Mouse (Mus musculus) Patski (cell line): ENCODE data around the gene Nqo2. TPM values are rescaled to one million over a fixed set of nuclear protein-coding genes. Genes with fewer than 3 reads are reported as not detected.

Experiments used
- ATAC-seq: fragments of 100-300 bp; one replicate; pipeline ENCODE4 v1.8.0; 2021
- CTCF ChIA-PET: fragments of 350-600 bp; sonication (Branson Sonifier 250); formaldehyde crosslinking; loops from one replicate; lab custom pipeline; 2022; ENCODE audit warnings: inconsistent platforms; lab: Charles Lee
- POLR2A ChIA-PET: fragments of 350-600 bp; sonication (Branson Sonifier 250); formaldehyde crosslinking; loops from one replicate; lab custom pipeline; 2022; ENCODE audit warnings: antibody characterized with exemption, inconsistent platforms; lab: Charles Lee
- DNase-seq: peaks from one replicate; pipeline ENCODE4 v3.0.0-alpha.2; 2011; ENCODE audit warnings: low read depth, low spot score
- H3K27me3 ChIP-seq: fragments of 371-371 bp; one replicate; pipeline ENCODE4 v1.5.1; 2021
- CTCF ChIP-seq: fragments of 100-300 bp; IDR thresholded peaks from one replicate; pipeline ENCODE4 v1.5.1; 2021
- in situ Hi-C: fragments of 300-500 bp; cut with MboI; formaldehyde crosslinking; loops from 3 replicates; pipeline ENCODE4 v1.11.1; 2018; ENCODE audit warnings: low pct_unique_long_range_greater_than_20kb, mixed read lengths
- polyA plus RNA-seq: library from polyadenylated mRNA; unstranded; gene quantifications from one replicate; pipeline ENCODE4 v1.2.3, GENCODE M21; 2021

Gene Nqo2
- polyA plus RNA-seq, 1 experiment from 2014 or later, result 22.6 TPM

DNA sequence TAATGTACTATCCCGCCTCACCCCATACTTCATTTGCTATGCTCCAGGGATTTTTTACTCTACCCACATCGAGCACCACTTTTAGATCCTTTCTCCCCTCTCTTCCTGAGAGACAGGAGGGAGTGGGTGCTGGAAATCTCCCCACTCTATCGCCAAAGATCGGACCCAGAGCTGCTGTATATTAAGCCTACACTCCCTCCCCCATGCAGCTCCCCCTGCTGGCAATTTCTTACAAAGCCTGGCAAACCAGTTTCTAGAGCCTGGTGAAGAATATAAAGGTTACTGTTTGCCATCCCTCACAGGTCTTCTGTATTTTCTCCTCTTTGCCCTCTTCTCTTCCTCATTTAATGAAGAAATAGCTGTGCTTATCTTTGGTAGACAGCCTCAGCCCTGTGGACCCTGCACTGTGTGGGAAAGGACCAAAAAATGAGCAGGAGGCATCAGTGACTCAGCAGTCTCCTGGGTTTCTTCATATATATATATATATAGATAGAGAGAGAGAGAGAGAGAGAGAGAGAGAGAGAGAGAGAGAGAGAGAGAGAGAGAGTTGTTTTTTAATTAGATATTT, 22.2 kb upstream of the Nqo2 start:
- in situ Hi-C loops, result no loop called here
- POLR2A ChIA-PET, result no interaction called here

DNA sequence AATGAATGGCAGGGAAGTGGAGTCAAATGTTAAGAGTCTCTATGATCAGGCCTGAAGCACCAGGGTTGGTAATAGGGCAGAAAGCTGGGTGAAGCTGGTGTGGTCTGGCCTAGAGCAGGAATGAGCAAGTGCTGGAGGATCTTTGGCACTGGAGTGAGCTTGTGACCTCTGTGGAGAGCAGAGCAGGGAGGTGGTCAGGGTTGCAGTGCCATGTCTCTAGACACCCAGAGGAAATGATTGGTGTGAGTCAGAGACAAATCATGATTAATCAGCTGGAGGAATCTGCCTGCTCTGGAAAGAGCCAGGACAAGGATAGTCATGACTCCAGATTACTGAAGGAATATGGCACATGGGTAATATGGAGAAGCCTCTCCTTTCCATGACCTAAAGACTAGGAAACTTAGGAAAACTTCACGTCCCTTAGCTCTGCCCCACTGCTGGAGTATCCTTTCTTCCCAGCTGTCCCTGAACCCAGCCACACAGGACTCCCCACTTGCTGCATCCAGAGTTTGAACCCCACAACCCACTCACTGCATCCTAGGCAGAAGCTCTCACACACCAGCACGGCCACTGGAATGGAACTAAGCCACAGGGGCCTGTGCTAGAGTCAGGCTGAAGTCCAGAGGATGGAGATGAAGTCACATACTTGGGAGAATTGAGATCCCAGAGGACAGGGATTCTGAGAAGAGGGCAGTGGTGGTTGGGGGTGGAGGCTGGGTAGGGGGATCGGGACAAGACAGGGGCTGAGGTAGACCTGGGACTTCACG, 13.0 kb upstream of the Nqo2 start:
- POLR2A ChIA-PET, result interaction anchor here (0.5 to 0.7 kb wide), 2 partner anchors 12 kb away, joined by 3 to 4 read pairs; no protein-coding TSS in a partner anchor
- H3K27me3 ChIP-seq, result no peaks in the 10 kb centered on the region
- no peak for TF ChIP-seq CTCF
- ATAC-seq (peak; percentile 47), DNase-seq (peak; percentile 33)
- in situ Hi-C loops, result loop anchor here (10.0 kb wide), 1 partner anchor 203 kb away; no protein-coding TSS in a partner anchor
- CTCF ChIA-PET, result interaction anchor here (0.8 to 1.4 kb wide), 4 partner anchors 11 to 44 kb away, joined by 3 to 4 read pairs (median 4); no protein-coding TSS in a partner anchor

More for the DNA sequence above, 22.2 kb upstream of the Nqo2 start:
- ATAC-seq (no peak), DNase-seq (no peak)
- peak; percentile 70 for TF ChIP-seq CTCF
- H3K27me3 ChIP-seq, result no peaks in the 10 kb centered on the region
- CTCF ChIA-PET, result interaction anchor here (1.0 to 1.3 kb wide), 2 partner anchors 15 to 43 kb away, joined by 4 to 8 read pairs; no protein-coding TSS in a partner anchor

DNA sequence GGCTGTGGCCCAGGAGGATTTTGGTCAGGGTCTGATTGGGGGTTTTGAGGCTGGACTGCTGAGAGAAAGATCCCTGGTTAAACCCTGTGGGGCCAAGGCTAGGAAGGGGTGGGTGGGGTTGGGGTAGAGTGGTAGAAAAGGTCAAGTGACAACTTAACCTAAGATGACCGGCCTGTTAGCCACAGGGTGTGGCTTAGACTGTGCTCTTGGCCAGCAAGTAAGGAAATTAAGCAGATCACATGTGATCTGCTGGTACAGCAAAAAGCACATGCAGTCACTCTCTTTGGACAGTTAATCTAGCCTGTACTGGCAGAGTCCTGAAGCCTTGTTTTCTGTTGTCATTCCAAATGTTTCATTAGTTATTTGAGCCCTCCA, 12.4 kb upstream of the Nqo2 start:
- TF ChIP-seq CTCF, result no peak
- in situ Hi-C loops, result loop anchor here (10.0 kb wide), 1 partner anchor 203 kb away; no protein-coding TSS in a partner anchor
- no peak for ATAC-seq
- ChIA-PET POLR2A (interaction anchor here (0.5 to 0.7 kb wide), 2 partner anchors 12 kb away, joined by 3 to 4 read pairs; no protein-coding TSS in a partner anchor), CTCF (interaction anchor here (1.3 kb wide), 1 partner anchor 43 kb away, joined by 4 read pairs; no protein-coding TSS in a partner anchor)
- H3K27me3 ChIP-seq, result no peaks in the 10 kb centered on the region
- DNase-seq, result no peak

DNA sequence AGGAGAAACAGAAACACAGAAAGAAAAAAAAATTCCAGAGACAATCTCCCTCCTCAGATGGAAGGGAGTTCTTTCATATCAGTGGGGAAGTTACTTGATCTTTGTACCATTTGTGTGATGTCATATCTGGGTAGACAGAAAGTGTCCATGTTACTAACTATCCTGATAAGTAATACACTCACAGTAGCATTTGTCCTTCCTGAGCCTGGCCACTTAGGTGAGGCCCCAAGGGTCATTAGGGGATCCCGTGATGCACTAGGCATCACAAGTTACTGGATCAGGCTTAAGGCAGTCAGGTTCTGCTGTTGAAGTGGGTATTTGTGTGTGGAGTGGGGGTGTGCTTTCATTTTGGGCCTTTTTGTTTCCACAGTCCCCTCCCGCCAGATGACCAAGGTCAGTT, 11.5 kb upstream of the Nqo2 start:
- ATAC-seq (no peak), DNase-seq (no peak)
- in situ Hi-C loops, result loop anchor here (10.0 kb wide), 1 partner anchor 202 kb away; no protein-coding TSS in a partner anchor

DNA sequence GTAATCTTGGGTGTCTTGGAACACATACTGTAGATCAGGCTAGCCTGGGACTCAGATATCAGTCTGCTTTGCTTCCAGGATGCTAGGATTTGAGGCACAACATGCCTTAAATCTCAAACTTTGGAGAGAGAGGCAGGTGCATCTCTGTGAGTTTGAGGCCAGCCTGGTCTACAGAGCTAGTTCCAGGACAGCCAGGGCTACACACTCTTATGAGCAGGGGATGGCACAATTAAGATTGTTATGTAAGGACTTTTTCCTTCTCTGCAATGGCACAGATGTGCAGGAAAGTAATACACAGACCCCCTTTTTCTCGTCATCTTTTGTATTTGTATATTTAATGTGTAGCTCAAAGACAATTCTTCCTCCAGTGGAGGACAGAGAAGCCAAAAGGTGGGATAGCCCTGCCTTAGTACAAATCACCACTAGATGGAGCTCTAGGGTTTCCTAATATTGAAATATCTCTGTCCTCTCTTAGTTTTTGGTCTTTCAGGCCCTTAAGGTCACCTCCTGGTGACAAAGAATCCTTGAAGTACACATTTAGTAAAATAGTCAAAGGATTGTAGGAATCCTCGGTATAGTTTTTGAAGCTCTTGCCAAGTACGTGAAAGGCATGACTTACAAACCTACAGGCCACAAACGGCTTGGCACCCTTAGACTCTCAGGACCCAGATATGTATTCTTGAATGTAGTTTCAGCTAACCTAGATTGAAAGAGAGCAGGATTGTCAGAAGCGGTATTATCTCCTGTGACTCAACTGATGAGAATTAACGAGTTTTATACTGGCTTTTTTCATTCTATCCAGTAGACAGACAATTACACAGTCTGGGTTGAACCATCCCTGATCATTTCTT, 7.7 kb upstream of the Nqo2 start:
- peak; percentile 72 for TF ChIP-seq CTCF
- ChIA-PET POLR2A (interaction anchor here (1.0 to 1.2 kb wide), 2 partner anchors 38 to 45 kb away, joined by 3 to 4 read pairs; partner anchors contain the start of genes Ripk1 and Serpinb6a), CTCF (interaction anchor here (0.7 to 4.0 kb wide), 18 partner anchors 8 to 198 kb away, joined by 3 to 61 read pairs (median 4); partner anchors contain the start of genes Ripk1 and Serpinb6a)
- H3K27me3 ChIP-seq, result no peaks in the 10 kb centered on the region
- ATAC-seq (peak; percentile 44), DNase-seq (no peak)
- in situ Hi-C loops, result loop anchor here (10.0 kb wide), 1 partner anchor 198 kb away; no protein-coding TSS in a partner anchor

More for the DNA sequence above, 11.5 kb upstream of the Nqo2 start:
- H3K27me3 ChIP-seq, result no peaks in the 10 kb centered on the region
- no peak for TF ChIP-seq CTCF
- POLR2A ChIA-PET, result no interaction called here
- CTCF ChIA-PET, result interaction anchor here (0.8 to 1.3 kb wide), 2 partner anchors 17 to 48 kb away, joined by 3 to 4 read pairs; no protein-coding TSS in a partner anchor

DNA sequence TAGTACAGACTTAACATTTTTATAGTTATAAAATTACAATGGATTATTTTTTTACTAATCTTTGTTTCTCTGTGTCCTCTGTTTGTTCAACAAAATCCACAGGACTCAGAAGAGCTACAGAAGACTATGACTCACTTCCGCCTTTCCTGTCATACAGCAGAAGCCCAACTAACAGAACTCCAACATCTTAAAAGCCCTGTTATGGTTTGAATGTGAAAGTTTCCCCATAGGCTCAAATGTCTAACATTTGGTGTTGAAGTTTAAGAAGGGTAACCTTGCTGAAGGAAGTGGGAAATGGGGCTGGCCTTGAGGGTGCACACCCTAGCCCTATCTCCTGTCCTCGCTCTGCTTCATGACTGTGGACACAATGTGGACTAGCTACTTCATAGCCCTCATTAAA, 4.7 kb upstream of the Nqo2 start:
- ChIA-PET POLR2A (no interaction called here), CTCF (interaction anchor here (1.3 kb wide), 1 partner anchor 35 kb away, joined by 6 read pairs; no protein-coding TSS in a partner anchor)
- in situ Hi-C loops, result loop anchor here (5.0 to 10.0 kb wide), 2 partner anchors 38 to 195 kb away; no protein-coding TSS in a partner anchor
- DNase-seq (no peak), ATAC-seq (no peak)
- no peaks in the 10 kb centered on the region for H3K27me3 ChIP-seq
- TF ChIP-seq CTCF, result no peak

DNA sequence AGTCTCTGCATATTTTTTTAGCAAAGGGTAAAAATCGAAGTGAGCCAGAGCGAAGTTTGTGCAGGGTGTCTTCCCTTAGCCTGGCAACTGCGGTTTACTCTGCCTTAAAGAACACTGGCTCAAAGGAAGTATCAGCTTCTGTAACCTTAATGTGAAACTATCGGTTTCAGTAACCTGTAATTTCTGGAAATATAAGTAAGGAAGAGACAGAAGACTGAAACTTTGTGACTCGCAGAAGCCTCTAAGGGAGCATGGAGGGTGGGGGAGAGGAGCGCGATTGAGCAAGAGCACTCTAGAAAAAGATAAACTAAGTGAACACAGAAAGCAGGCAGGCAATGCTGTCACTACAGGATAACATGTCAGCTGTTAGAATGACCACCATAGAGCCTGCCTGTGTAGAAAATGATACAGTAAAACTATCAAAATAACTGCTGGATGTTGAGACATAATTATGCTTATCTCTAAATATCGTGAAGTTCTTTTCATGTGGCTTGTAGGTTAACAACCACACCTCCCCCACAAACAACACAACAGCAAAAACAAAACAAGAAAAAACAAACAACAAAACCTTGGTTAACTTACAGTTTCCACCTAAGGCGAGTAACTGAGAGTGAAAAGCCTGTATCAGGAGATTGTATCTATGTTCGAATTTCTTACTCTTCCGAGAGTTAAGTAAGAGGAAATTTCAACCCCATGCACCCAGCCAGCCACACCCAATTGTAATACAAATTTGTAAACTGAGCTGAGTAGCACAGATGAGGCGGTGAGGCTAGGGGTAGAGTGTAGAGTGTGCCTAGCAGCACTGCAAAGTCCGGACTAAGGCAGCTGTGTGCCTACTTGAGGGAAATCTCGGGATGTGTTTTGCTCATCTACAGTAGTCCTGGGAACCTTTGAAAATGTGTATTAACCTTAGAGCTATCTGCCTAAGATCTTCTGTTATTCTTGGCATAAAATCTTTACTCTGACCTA, 853 bp downstream of the Nqo2 start:
- no peak for ATAC-seq
- DNase-seq, result no peak
- ChIA-PET CTCF (interaction anchor here (1.1 to 2.6 kb wide), 2 partner anchors 9 to 29 kb away, joined by 3 to 16 read pairs; no protein-coding TSS in a partner anchor), POLR2A (interaction anchor here (0.9 to 1.4 kb wide), 2 partner anchors 28 to 180 kb away, joined by 3 to 5 read pairs; no protein-coding TSS in a partner anchor)
- H3K27me3 ChIP-seq, result no peaks in the 10 kb centered on the region
- in situ Hi-C loops, result no loop called here
- no peak for TF ChIP-seq CTCF

DNA sequence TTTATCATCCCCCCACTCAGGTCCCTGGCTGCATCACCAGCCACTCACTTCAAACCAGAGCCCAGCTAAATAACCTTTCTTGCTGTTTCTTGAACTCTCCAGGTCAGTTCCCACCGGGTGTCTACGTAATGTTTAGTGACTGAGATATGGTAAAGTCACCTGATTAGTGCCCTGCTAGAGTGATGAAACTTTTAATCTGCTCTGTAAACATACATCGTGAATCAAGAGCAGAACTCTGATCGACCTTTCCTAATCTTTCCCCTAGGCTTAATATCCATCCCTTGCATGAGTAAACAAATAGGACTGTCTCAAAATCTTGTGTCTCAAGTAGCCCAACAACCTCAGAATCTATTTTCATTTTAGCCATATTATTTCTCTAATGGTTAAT, 1.5 kb downstream of the Nqo2 start:
- DNase-seq (no peak), ATAC-seq (no peak)
- in situ Hi-C loops, result no loop called here
- ChIA-PET POLR2A (interaction anchor here (0.9 to 1.4 kb wide), 2 partner anchors 28 to 179 kb away, joined by 3 to 5 read pairs; no protein-coding TSS in a partner anchor), CTCF (interaction anchor here (1.1 to 2.6 kb wide), 2 partner anchors 9 to 29 kb away, joined by 3 to 16 read pairs; no protein-coding TSS in a partner anchor)
- no peaks in the 10 kb centered on the region for H3K27me3 ChIP-seq
- TF ChIP-seq CTCF, result no peak
